Mouse (Mus musculus): ENCODE measurements around the gene Fgfr2.

Fgfr2 gene

DNA sequence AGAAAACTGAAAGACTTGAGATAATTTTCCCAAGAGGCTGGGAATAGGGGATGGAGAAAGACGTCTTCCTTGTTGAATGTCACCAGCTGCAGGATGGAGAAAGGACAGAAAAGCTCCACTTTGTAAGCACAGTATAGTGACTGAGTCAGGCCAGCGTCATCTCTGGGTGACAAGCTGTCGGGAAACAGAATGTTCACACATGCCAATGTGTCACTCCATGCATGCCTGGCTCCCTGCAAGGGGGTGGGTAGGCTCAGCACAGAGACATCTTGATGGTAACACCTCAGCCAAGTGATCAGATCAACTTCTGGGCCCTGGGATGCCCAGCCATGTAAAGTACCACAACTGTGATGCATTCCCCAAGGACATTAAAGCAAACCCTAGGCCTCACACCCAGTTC is 942.1 kb downstream of the Fgfr2 start:
- no peak for DNase-seq (ENCODE audit: low read depth, low spot score)

DNA sequence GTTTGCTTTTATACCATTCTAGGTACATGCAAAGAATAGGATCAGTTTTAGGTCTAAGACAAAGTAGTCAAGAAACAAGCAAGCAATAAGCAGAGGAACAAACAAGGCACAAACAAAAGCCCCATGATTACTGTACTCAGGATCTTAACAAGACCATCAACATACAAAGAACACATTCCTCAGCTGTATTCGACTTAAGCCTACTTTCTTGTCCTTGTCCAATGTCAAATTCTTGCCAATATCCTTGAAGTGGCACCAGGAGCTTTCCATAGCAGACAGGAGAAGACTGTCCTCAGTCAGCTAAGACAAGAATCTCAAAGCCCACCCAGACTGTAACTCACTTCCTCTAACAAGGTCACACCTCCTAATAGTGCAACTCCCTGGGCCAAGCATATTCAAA is 944.1 kb downstream of the Fgfr2 start:
- no peak for DNase-seq (ENCODE audit: low read depth, low spot score)

DNA sequence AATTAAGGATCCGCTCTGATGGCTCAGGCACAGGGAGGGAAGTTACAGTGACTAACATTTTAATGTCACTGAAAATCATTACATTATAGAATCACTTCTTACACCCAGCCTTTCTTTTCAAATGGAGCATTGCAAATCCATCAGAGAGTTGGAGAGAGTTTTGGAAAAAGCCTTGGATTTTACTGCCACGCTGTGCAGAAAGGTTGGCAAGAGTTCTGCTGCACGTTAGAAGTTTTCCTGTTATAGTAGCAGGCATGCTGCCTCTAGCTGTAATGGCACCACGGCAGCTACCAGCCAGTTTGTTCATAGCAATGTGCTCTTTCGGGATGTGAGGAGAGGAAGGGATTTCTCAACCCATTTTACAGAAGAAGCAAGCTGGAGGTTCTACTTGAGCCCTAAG is 948.4 kb downstream of the Fgfr2 start:
- DNase-seq (ENCODE audit: low read depth, low spot score), result no peak

DNA sequence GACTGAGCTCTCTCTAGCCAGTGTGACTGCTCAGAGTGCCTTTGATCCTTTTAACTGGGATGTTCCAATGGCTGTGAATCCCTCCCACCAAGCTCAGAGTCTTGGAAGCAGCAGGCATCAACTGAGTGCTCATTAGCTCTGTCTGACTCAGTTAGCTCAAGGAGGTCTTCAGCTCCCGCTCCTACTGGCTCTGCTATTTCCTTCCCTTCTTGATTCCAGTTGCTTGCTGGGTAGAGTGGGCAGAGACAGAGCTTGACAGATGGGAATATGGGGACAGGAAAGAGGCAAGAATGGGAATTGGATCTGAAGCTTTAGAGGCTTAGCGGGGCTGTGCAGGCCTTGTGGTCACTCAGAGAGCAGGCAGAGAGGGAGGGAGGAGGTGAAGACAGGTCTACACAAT is 948.9 kb downstream of the Fgfr2 start:
- no peak for DNase-seq (ENCODE audit: low read depth, low spot score)

GRCm38 (mm10) chr7:132172220-132172619 is 950.9 kb downstream of the Fgfr2 start:
- no peak for DNase-seq (ENCODE audit: low read depth, low spot score)

GRCm38 (mm10) chr7:132171716-132172115 is 951.4 kb downstream of the Fgfr2 start:
- DNase-seq (ENCODE audit: low read depth, low spot score), result no peak

- no peak for DNase-seq (ENCODE audit: low read depth, low spot score)
Observed at GRCm38 (mm10) chr7:132169419-132170169, 953.6 kb downstream of the Fgfr2 start.

DNA sequence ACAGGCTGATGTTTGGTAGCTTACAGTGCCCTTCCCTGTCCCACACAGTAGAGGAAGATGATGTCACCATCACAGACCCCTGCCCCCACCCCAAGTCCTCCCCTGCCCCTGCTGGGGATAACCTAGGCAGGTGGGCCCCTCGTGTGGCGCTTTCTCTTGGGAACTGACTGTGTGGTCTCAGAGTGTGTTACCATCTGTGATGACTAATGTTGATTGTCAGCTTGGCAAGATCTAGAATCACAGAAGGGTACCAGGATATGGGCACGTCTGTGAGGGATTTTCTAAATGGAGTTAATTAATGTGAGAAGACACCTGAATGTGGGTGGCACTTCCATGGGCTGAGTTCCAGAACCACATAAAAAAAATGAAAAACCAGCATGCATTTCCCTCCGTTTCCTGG is 955.9 kb downstream of the Fgfr2 start:
- DNase-seq (ENCODE audit: low read depth, low spot score), result no peak

- DNase-seq (ENCODE audit: low read depth, low spot score), result no peak
Observed at GRCm38 (mm10) chr7:132162254-132162653, 960.9 kb downstream of the Fgfr2 start.

DNA sequence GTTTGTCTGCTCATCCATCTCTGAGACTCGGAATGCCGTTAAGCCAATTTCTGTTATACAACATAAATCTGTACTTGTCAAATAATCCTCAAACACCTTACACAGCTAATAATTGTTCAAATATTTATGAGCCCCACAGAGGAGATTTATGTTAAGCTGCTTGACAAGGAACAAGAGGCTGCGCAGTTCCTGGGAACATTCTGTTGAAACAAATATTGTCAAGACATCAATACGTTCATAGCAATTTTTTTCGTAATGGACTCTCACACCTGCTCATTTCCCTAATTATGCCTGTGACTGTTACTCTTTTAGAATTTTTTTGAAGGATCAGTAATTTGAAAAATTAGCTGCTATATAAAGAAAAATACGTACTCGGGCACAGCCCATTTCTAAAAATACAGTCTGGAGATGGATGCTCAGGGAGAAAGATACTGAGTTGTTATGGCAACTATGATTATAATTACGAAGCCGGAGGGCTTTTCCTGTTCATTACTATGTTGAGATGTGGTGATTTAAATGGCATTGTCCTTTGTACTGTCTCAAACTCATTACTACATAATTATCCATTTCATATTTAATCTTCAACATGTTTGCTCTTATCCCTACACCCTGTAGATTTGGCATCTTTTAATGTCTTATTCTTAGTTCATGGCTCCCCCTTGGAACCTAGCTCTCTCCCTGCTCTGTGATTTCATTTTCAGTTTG is 964.7 kb downstream of the Fgfr2 start:
- DNase-seq (ENCODE audit: low read depth, low spot score), result no peak

DNA sequence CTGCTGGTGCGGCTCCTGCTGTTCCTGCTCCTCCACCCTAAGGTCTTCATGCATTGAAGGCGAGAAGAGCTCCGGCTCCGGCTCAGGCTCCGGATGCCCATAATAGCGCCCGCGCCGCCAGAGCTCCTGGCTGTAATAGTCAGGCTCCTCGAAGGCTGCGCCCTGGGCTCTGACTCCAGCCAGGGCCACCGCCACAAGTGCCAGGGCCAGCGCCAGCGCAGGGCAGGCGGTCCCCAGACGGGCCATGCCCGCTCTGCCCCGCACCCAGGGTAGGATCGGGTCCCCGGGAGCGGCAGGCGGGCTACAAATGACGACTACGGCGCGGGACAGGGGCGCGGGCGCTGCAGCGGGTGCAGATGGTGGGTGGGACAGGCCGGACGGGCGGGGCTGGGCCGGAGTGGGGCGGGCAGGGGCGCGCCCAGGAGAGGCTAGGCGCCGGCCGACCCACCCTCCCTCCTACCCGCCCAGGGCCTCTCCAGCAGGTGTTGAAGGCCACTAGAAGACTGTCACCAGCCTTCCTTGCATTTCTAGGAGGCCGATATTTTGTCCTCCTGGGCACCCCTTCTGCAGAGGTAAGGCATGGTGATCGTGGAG is 968.7 kb downstream of the Fgfr2 start, which contains the start of gene Cpxm2:
Gene Cpxm2, minus strand, starts transcription at position 372 of the 594 bp plus-strand sequence.
- no peak for DNase-seq (ENCODE audit: low read depth, low spot score)

- no peak for DNase-seq (ENCODE audit: low read depth, low spot score)
Observed at GRCm38 (mm10) chr7:132153725-132154147, 969.4 kb downstream of the Fgfr2 start.

DNA sequence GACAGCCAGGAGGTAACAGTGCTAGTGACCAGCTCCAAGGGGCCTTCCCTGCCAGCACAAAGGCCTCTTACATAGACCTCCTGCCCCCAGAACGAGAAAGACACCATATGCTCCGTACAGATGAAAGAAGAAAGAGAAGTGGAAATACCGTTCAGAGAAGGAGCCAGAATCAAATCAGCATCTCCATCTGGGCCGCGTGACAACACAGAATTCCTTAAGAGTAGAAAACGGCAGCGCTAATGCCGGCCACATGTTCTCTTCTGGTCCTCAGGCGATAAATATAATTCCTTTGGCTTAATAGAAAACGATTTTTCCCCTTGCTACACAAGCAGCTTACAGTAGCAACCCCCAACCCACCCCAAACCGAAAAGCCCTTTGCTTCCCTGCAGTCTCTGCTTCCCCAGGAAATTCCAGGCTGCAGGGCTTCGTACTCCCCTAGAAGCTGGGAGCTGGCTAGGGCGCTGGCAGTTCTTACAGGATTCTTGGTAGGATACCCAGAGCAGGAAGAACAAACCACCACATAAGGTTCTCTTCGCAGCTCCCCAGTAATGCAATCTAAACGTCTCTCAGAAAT is 977.8 kb downstream of the Fgfr2 start:
- no peak for DNase-seq (ENCODE audit: low read depth, low spot score)

DNA sequence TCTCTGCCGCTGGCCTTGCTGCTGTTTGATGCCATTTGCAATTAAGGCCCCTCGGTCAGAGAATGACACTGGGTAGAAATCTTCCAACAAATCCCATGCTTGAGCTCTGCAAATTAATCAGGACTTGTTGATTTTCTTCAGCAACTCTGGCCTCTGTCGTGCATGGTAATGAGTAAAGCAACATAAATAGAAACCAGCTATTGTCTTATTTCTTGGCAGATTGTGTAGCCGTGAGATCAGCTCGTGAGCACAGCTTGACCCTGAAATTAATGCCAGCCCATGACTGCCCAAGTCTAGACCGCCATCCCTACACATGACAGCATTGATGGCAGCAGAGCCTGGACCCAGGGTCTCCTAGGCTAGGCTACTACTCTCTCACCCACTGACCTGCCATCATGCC is 994.5 kb downstream of the Fgfr2 start:
- no peak for DNase-seq (ENCODE audit: low read depth, low spot score)

- no peak for DNase-seq (ENCODE audit: low read depth, low spot score)
Observed at GRCm38 (mm10) chr7:132124948-132125347, 998.2 kb downstream of the Fgfr2 start.

- no peak for DNase-seq (ENCODE audit: low read depth, low spot score)
Observed at GRCm38 (mm10) chr7:132123211-132123610, 999.9 kb downstream of the Fgfr2 start.

DNA sequence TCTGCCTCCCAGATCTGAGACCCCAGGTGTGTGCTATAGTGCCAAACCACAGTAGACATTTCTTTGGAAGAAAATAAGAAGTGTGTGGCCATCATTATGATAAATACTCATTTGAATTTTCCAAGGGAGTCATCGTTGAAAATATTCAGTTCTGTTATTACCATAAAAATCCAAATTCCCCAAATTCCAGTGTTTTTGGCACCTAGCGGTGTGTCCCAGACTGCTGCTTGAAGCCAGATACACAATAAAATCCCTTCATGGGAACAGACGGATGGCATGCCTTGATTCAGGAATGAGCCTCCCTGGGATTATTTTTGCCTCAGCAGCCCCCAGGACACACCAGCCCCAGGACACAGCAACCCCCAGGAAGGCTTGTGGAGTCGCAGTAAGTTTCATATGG is 1003.3 kb downstream of the Fgfr2 start:
- no peak for DNase-seq (ENCODE audit: low read depth, low spot score)

DNA sequence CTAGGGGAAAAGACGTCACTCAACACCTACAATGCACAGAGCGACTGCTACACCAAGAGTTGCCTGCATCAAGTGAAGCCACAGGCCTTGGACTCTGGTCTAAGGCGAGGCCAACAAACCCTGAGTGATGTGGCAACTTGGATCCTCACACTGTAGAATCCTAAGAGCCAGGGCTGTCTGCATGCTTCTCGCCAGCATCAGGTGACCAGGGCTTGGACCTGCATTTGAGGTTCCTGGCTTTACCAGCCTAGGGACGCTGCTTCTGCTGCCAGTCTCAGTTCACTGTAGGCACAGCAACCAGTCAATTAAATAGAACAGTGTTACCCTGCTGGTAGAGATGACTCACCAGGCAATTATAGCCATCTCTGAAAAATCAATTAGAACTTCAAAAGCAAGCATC is 1011.4 kb downstream of the Fgfr2 start:
- DNase-seq (ENCODE audit: low read depth, low spot score), result no peak

GRCm38 (mm10) chr7:132110308-132110707 is 1012.8 kb downstream of the Fgfr2 start:
- no peak for DNase-seq (ENCODE audit: low read depth, low spot score)

- no peak for DNase-seq (ENCODE audit: low read depth, low spot score)
Observed at GRCm38 (mm10) chr7:132106891-132107290, 1016.3 kb downstream of the Fgfr2 start.

- no peak for DNase-seq (ENCODE audit: low read depth, low spot score)
Observed at GRCm38 (mm10) chr7:132105326-132105725, 1017.8 kb downstream of the Fgfr2 start.

GRCm38 (mm10) chr7:132098441-132098840 is 1024.7 kb downstream of the Fgfr2 start:
- no peak for DNase-seq (ENCODE audit: low read depth, low spot score)

Data from CD4-positive, CD25-positive, alpha-beta regulatory T cell, adult 2 months (primary cell).